Mouse (Mus musculus) embryonic facial prominence, embryonic 12.5 days (tissue): ENCODE measurements around the gene Helz2. TPM values are rescaled to one million over a fixed set of nuclear protein-coding genes. Genes with fewer than 3 reads are reported as not detected.

Experiments used
- ATAC-seq: fragments of 200-750 bp; cut with Nextera tagmentation; 2 replicates; pipeline ENCODE4 v1.8.0; 2017; ENCODE audit not compliant: insufficient number of reproducible peaks, insufficient read depth, low FRiP score, low TSS enrichment
- H3K27ac ChIP-seq: fragments of 300-500 bp; sonication (generic); 2 replicates; pipeline ENCODE4 v1.5.1; 2016; ENCODE audit warnings: mild to moderate bottlenecking
- H3K27me3 ChIP-seq: fragments of 300-500 bp; sonication (generic); 2 replicates; pipeline ENCODE4 v1.6.1; 2016; ENCODE audit warnings: mild to moderate bottlenecking, moderate library complexity
- H3K36me3 ChIP-seq: fragments of 300-500 bp; sonication (generic); 2 replicates; pipeline ENCODE4 v1.6.1; 2016; ENCODE audit warnings: mild to moderate bottlenecking
- H3K4me1 ChIP-seq: fragments of 300-500 bp; sonication (generic); 2 replicates; pipeline ENCODE4 v1.6.1; 2016
- H3K4me2 ChIP-seq: fragments of 300-500 bp; sonication (generic); replicated peaks from 2 replicates; pipeline ENCODE4 v1.6.1; 2016; ENCODE audit warnings: mild to moderate bottlenecking, moderate library complexity
- H3K4me3 ChIP-seq: fragments of 300-500 bp; sonication (generic); 2 replicates; pipeline ENCODE4 v1.5.1; 2016; ENCODE audit warnings: mild to moderate bottlenecking
- H3K9ac ChIP-seq: fragments of 300-500 bp; sonication (generic); 2 replicates; pipeline ENCODE4 v1.6.1; 2016; ENCODE audit warnings: mild to moderate bottlenecking, moderate library complexity
- H3K9me3 ChIP-seq: fragments of 300-500 bp; sonication (generic); 2 replicates; pipeline ENCODE4 v1.6.1; 2016; ENCODE audit warnings: mild to moderate bottlenecking, moderate library complexity
- WGBS: fragments of 180-500 bp; shearing (Covaris S2); methylation state at CpG from one replicate; pipeline ENCODE4 v1.1.7; 2016; 5-methylcytosine and 5-hydroxymethylcytosine counted together
- polyA plus RNA-seq: library from polyadenylated mRNA; unstranded; fragments of >200 nt; fragmentation: Nextera tagmentation; extraction: Ambion mirVana; gene quantifications from 2 replicates; pipeline ENCODE4 v1.2.1, GENCODE M21; 2016

The Helz2 gene
- polyA plus RNA-seq, 1 experiment from 2014 or later = 1.0 TPM

GRCm38 (mm10) chr2:181237251-181238014 is 4.4 kb downstream of the Helz2 start:
- 87% methylated on average over 17 of the region's 17 CpGs for WGBS
- ATAC-seq = no peak
- no peak overlapping the region for H3K4me3 ChIP-seq
- H3K9ac ChIP-seq = no peak overlapping the region
- no peaks in the 10 kb centered on the region for H3K27me3 ChIP-seq
- no peaks in the 10 kb centered on the region for H3K9me3 ChIP-seq
- H3K4me2 ChIP-seq = no peak overlapping the region
- peaks cover 6% of the 10 kb centered on the region; the same call in 1 of the 2 replicates for H3K4me1 ChIP-seq
- H3K36me3 ChIP-seq = no peaks in the 10 kb centered on the region; the same call in 1 of the 2 replicates
- H3K27ac ChIP-seq = no peak overlapping the region

- Histone ChIP-seq H3K36me3 (no peaks in the 10 kb centered on the region; the same call in 1 of the 2 replicates), H3K4me1 (no peaks in the 10 kb centered on the region), H3K4me3 (no peak overlapping the region), H3K9ac (no peak overlapping the region), H3K4me2 (no peak overlapping the region), H3K27ac (no peak overlapping the region), H3K27me3 (no peaks in the 10 kb centered on the region), H3K9me3 (no peaks in the 10 kb centered on the region)
- no peak for ATAC-seq
- WGBS = 85% methylated on average over 23 of the region's 23 CpGs
Measured at GRCm38 (mm10) chr2:181235681-181236566, 5.9 kb downstream of the Helz2 start.

DNA sequence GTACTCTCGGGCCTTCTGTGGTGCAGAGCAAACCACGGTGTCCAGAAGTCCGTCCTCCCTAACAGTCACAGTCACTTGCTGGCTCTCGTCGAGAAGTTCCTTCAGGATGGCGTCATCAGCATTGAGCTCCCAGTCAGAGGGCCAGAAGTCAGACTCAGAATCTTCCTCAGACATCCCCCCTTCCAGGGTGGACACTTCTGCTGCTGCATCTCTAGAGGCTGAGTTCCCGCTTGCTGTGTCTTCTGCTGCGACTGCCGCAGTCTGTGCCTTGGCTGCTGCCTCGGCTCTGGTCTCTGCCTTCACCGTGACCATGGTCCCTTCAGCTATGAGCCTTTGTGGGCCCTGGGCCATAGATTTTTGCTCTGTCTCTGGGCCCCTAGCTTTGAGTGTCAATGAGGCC is 7.1 kb downstream of the Helz2 start:
- 93% methylated on average over 11 of the region's 11 CpGs for WGBS
- H3K27ac ChIP-seq = no peak overlapping the region
- H3K4me3 ChIP-seq = no peak overlapping the region
- no peaks in the 10 kb centered on the region for H3K27me3 ChIP-seq
- H3K36me3 ChIP-seq = no peaks in the 10 kb centered on the region; the same call in 1 of the 2 replicates
- no peak overlapping the region for H3K9ac ChIP-seq
- H3K9me3 ChIP-seq = no peaks in the 10 kb centered on the region
- no peaks in the 10 kb centered on the region for H3K4me1 ChIP-seq
- no peak for ATAC-seq
- no peak overlapping the region for H3K4me2 ChIP-seq

DNA sequence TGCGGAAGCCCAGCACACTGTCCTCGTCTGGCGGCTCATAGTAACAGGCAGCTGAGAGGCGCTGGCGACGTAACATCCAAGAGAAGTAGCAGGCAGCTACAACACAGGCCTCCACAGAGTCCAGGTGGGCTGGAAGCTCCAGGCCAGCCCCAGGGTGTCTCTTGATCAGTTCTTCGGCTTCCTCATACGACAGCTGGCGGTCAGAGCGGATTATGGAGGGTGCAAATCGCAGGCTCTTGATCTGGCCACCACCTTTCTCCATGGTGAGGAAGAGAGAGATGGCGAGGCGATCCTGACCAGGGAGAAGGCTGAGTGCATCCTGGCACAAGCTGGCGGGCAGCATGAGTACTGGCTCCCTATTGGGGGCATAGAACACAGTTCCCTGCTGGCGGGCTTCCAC is 8.4 kb downstream of the Helz2 start:
- H3K4me3 ChIP-seq = no peak overlapping the region
- H3K4me2 ChIP-seq = no peak overlapping the region
- no peaks in the 10 kb centered on the region; the same call in 1 of the 2 replicates for H3K36me3 ChIP-seq
- no peaks in the 10 kb centered on the region for H3K27me3 ChIP-seq
- H3K4me1 ChIP-seq = peaks cover under 1% of the 10 kb centered on the region; the same call in 1 of the 2 replicates
- H3K9me3 ChIP-seq = no peaks in the 10 kb centered on the region
- ATAC-seq = no peak
- WGBS = 89% methylated on average over 15 of the region's 15 CpGs
- H3K9ac ChIP-seq = no peak overlapping the region
- H3K27ac ChIP-seq = no peak overlapping the region

GRCm38 (mm10) chr2:181231171-181231570 is 10.7 kb downstream of the Helz2 start:
- no peak overlapping the region for H3K4me3 ChIP-seq
- no peak for ATAC-seq
- H3K9me3 ChIP-seq = no peaks in the 10 kb centered on the region
- no peaks in the 10 kb centered on the region for H3K27me3 ChIP-seq
- H3K36me3 ChIP-seq = no peaks in the 10 kb centered on the region; the same call in 1 of the 2 replicates
- H3K27ac ChIP-seq = no peak overlapping the region
- H3K4me2 ChIP-seq = no peak overlapping the region
- H3K9ac ChIP-seq = no peak overlapping the region
- peaks cover 7% of the 10 kb centered on the region; the same call in 1 of the 2 replicates for H3K4me1 ChIP-seq
- 81% methylated on average over 20 of the region's 20 CpGs for WGBS

DNA sequence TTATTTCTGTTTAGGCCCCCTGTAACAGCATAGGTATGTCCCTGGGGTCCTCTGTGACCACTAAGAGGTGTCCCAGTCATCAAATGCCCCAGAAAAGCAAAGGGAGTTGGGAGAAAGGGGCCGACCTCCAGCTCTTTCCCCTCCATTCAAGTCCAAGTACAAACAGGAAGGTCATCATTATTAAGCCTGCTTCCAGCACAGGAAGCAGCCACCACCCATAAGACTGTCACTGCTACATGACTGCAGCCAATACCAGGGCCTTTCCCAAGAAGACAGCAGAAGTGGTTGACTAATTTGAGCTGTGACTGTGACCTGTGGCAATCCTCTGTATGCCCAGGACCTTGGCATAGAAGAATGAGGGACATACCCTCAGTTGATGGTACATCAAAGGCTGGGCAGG is 13.5 kb downstream of the Helz2 start:
- Histone ChIP-seq H3K27me3 (no peaks in the 10 kb centered on the region), H3K4me1 (peaks cover 7% of the 10 kb centered on the region; the same call in 1 of the 2 replicates), H3K27ac (no peak overlapping the region), H3K4me2 (no peak overlapping the region), H3K36me3 (no peaks in the 10 kb centered on the region), H3K9me3 (no peaks in the 10 kb centered on the region), H3K9ac (no peak overlapping the region), H3K4me3 (no peak overlapping the region)
- 67% methylated on average over 1 of the region's 1 CpGs for WGBS
- ATAC-seq = no peak

GRCm38 (mm10) chr2:181227122-181227521 is 14.7 kb downstream of the Helz2 start:
- Histone ChIP-seq H3K9me3 (no peaks in the 10 kb centered on the region), H3K4me3 (no peak overlapping the region), H3K27ac (no peak overlapping the region), H3K36me3 (no peaks in the 10 kb centered on the region), H3K27me3 (no peaks in the 10 kb centered on the region), H3K4me1 (peaks cover 7% of the 10 kb centered on the region; the same call in 1 of the 2 replicates), H3K9ac (no peak overlapping the region), H3K4me2 (no peak overlapping the region)
- ATAC-seq = no peak
- 83% methylated on average over 3 of the region's 3 CpGs for WGBS

DNA sequence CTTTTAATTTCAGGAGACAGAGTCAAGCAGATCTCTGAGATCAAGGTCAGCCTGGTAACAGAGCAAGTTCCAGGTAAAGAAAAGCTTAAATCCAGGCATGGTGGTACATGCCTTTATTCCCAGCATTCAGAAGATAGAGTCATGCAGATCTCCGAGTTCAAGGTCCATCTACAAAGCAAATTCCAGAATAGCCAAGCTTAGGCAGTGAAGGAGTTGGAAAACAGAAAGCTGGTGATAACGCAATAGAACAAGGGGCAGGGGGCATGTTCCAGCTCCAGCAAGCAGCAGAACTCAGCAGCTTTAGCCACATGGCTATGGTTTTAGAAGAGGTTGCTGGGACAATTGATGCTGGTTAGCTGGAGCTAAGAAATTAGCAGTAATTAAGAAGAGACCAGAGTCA is 16.8 kb downstream of the Helz2 start:
- Histone ChIP-seq H3K27ac (no peak overlapping the region), H3K9ac (no peak overlapping the region), H3K27me3 (no peaks in the 10 kb centered on the region), H3K4me2 (no peak overlapping the region), H3K4me1 (peaks cover 12% of the 10 kb centered on the region; the same call in 1 of the 2 replicates), H3K36me3 (no peaks in the 10 kb centered on the region), H3K9me3 (no peaks in the 10 kb centered on the region), H3K4me3 (no peak overlapping the region)
- no peak for ATAC-seq
- WGBS = 82% methylated on average over 2 of the region's 2 CpGs

- Histone ChIP-seq H3K9ac (no peak overlapping the region), H3K4me3 (peak overlapping the region; percentile 32), H3K27me3 (no peaks in the 10 kb centered on the region), H3K4me2 (peak overlapping the region; percentile 63), H3K36me3 (no peaks in the 10 kb centered on the region), H3K4me1 (peaks cover 8% of the 10 kb centered on the region), H3K27ac (peak overlapping the region; percentile 14; the same call in 1 of the 2 replicates), H3K9me3 (no peaks in the 10 kb centered on the region)
- no peak for ATAC-seq
- WGBS = 26% methylated on average over 2 of the region's 2 CpGs
Measured at GRCm38 (mm10) chr2:181220361-181220760, 21.5 kb downstream of the Helz2 start.

GRCm38 (mm10) chr2:181219538-181220216 is 22.1 kb downstream of the Helz2 start, which contains the start of gene Fndc11:
TSS of gene Fndc11 (plus strand) at chr2:181220013.
- H3K4me3 ChIP-seq = peak within 1 kb of the TSS; percentile 32
- H3K4me2 ChIP-seq = peak within 1 kb of the TSS; percentile 63
- H3K36me3 ChIP-seq = no peaks in the 10 kb centered on the region
- H3K9me3 ChIP-seq = no peaks in the 10 kb centered on the region
- H3K27ac ChIP-seq = peak within 1 kb of the TSS; percentile 14; the same call in 1 of the 2 replicates
- H3K27me3 ChIP-seq = no peaks in the 10 kb centered on the region
- peaks cover 8% of the 10 kb centered on the region for H3K4me1 ChIP-seq
- peak within 1 kb of the TSS; percentile 19 for H3K9ac ChIP-seq
- ATAC-seq = peak; percentile 92
- WGBS = 2% methylated on average over 25 of the region's 25 CpGs

DNA sequence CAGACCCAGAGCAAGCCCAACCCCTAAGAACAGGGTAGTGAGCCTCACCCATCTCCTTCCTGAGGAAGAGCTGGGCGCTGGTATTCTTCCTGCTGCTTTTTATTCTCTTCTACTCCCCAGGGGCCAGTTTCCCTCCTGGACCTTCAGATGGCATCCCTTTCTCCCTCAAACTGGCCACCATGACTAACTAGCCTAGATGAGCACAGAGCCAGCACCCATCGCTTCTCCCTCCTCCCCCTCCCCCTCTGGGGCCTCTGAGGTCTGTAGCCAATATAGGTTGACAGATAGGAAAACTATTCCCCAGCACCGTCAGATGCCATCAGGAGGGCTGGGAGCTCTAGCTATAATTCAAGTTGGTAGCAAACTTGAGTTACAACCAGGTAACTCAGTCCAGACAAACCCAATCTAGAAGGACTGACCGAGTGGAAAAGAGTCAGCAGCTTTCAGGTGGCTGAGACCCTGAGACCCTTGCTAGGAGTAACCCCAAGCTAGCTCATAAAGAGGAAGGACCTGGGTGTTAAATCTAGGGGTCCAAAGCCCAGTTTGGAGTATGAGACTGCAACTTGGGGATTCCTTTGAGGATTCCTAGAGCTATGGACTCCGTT is 22.8 kb downstream of the Helz2 start:
- H3K36me3 ChIP-seq = no peaks in the 10 kb centered on the region
- no peaks in the 10 kb centered on the region for H3K9me3 ChIP-seq
- H3K4me1 ChIP-seq = peaks cover 8% of the 10 kb centered on the region
- H3K4me2 ChIP-seq = peak overlapping the region; percentile 63; the same call in 1 of the 2 replicates
- no peak for ATAC-seq
- peaks cover 6% of the 10 kb centered on the region for H3K27me3 ChIP-seq
- no peak overlapping the region; the same call in 1 of the 2 replicates for H3K9ac ChIP-seq
- H3K4me3 ChIP-seq = no peak overlapping the region
- H3K27ac ChIP-seq = no peak overlapping the region
- 48% methylated on average over 5 of the region's 5 CpGs for WGBS
